Mouse (Mus musculus): Measurements from ENCODE around the gene Hebp1. TPM values are rescaled to one million over a fixed set of nuclear protein-coding genes. Genes with fewer than 3 reads are reported as not detected.
A peak's percentile ranks its signal among the peaks of the same experiment; 100 is the strongest.

Hebp1 gene
- not detected in 2 replicates for polyA plus RNA-seq (2012; ENCODE audit: insufficient read depth, insufficient read length, low replicate concordance, missing spikeins)

GRCm38 (mm10) chr6:135197921-135198532 lies at the start of gene Hebp1, which contains the start of gene Fam234b:
TSS of gene Hebp1 (minus strand) at chr6:135198022.
TSS of gene Fam234b (plus strand) at chr6:135197977.
- peak within 1 kb of the TSS; percentile 79 for H3K27ac ChIP-seq (ENCODE audit: insufficient read depth, low read depth, low read length)
- H3K4me1 ChIP-seq (ENCODE audit: control insufficient read depth, insufficient read depth, low read length): peaks cover 13% of the 10 kb centered on the region
- WGBS: 1% methylated on average over 52 of the region's 52 CpGs
- TF ChIP-seq CTCF (IDR thresholded peaks at IDR 0.05; ENCODE audit: insufficient read depth, low read depth, low read length) (no peak), POLR2A (IDR thresholded peaks at IDR 0.05; ENCODE audit: insufficient read depth, low read depth, low read length) (peak; percentile 64; the same call in 1 of the 2 replicates)
- peak within 1 kb of the TSS; percentile 94 for H3K4me3 ChIP-seq (ENCODE audit: insufficient read depth, low read depth, low read length)

DNA sequence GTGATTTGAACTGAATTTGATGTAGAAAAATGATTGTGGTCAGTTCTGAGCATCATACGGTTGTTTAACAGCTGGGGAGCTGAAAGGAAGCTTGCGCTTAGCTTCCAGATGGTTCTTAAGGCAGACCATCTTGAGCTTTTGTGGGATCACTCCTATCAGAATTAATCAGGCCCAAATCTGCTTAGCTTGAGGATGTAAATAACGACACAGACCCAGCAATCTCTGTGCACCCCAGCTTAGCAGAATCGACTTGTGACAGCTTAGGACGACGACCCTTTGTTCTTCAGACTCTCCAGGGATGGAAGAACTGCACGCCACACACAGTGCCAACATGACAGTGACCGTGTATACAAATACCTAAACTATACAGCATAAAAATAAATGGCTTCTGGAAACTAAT lies 47.8 kb upstream of the Hebp1 start:
- no peak overlapping the region for H3K27ac ChIP-seq (ENCODE audit: insufficient read depth, low read depth, low read length)
- TF ChIP-seq CTCF (IDR thresholded peaks at IDR 0.05; ENCODE audit: insufficient read depth, low read depth, low read length): no peak
- no peak for TF ChIP-seq POLR2A (IDR thresholded peaks at IDR 0.05; ENCODE audit: insufficient read depth, low read depth, low read length)
- no peak overlapping the region for H3K4me3 ChIP-seq (ENCODE audit: insufficient read depth, low read depth, low read length)
- 81% methylated on average over 8 of the region's 8 CpGs for WGBS
- peaks cover 5% of the 10 kb centered on the region; the same call in 1 of the 2 replicates for H3K4me1 ChIP-seq (ENCODE audit: control insufficient read depth, insufficient read depth, low read length)

GRCm38 (mm10) chr6:135240361-135240760 lies 42.5 kb upstream of the Hebp1 start:
- 94% methylated on average over 8 of the region's 8 CpGs for WGBS
- no peak for TF ChIP-seq CTCF (IDR thresholded peaks at IDR 0.05; ENCODE audit: insufficient read depth, low read depth, low read length)
- TF ChIP-seq POLR2A (IDR thresholded peaks at IDR 0.05; ENCODE audit: insufficient read depth, low read depth, low read length): no peak
- H3K4me3 ChIP-seq (ENCODE audit: insufficient read depth, low read depth, low read length): no peak overlapping the region
- H3K27ac ChIP-seq (ENCODE audit: insufficient read depth, low read depth, low read length): no peak overlapping the region
- 0 out of 2 replicates have a peak, but pooled peaks cover 3% of the 10 kb centered on the region for H3K4me1 ChIP-seq (ENCODE audit: control insufficient read depth, insufficient read depth, low read length)

DNA sequence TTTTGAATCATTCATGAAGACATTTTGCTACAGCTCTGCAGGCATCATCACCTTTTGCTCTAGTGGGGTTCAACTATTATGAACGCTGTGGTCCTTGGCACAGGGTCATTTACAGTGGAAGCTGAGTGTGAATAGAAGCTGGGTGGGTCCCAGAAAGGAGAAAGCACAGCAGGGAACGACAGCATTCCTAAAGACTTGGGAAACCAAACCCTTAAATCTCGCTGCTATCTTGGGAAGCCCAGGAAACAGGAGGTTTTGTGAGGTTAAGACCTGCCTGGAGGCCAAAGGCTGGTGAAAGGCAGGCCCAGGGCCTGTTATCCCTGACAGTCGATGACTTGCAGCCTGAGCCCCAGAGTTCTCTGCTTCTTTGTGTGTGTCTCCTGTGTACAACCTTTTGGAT lies 40.4 kb upstream of the Hebp1 start:
- WGBS: 39% methylated on average over 4 of the region's 4 CpGs
- Histone ChIP-seq H3K4me3 (ENCODE audit: insufficient read depth, low read depth, low read length) (no peak overlapping the region), H3K27ac (ENCODE audit: insufficient read depth, low read depth, low read length) (no peak overlapping the region), H3K4me1 (ENCODE audit: control insufficient read depth, insufficient read depth, low read length) (peaks cover 4% of the 10 kb centered on the region)
- TF ChIP-seq CTCF (IDR thresholded peaks at IDR 0.05; ENCODE audit: insufficient read depth, low read depth, low read length) (no peak), POLR2A (IDR thresholded peaks at IDR 0.05; ENCODE audit: insufficient read depth, low read depth, low read length) (no peak)

- no peak overlapping the region for H3K4me3 ChIP-seq (ENCODE audit: insufficient read depth, low read depth, low read length)
- WGBS: 70% methylated on average over 14 of the region's 14 CpGs
- H3K27ac ChIP-seq (ENCODE audit: insufficient read depth, low read depth, low read length): no peak overlapping the region
- peaks cover 12% of the 10 kb centered on the region for H3K4me1 ChIP-seq (ENCODE audit: control insufficient read depth, insufficient read depth, low read length)
- TF ChIP-seq CTCF (IDR thresholded peaks at IDR 0.05; ENCODE audit: insufficient read depth, low read depth, low read length): no peak
- no peak for TF ChIP-seq POLR2A (IDR thresholded peaks at IDR 0.05; ENCODE audit: insufficient read depth, low read depth, low read length)
Observed at GRCm38 (mm10) chr6:135237326-135237725, 39.5 kb upstream of the Hebp1 start.

GRCm38 (mm10) chr6:135236576-135236975 lies 38.8 kb upstream of the Hebp1 start:
- TF ChIP-seq CTCF (IDR thresholded peaks at IDR 0.05; ENCODE audit: insufficient read depth, low read depth, low read length) (no peak), POLR2A (IDR thresholded peaks at IDR 0.05; ENCODE audit: insufficient read depth, low read depth, low read length) (no peak)
- 89% methylated on average over 3 of the region's 3 CpGs for WGBS
- H3K4me1 ChIP-seq (ENCODE audit: control insufficient read depth, insufficient read depth, low read length): peaks cover 17% of the 10 kb centered on the region
- H3K27ac ChIP-seq (ENCODE audit: insufficient read depth, low read depth, low read length): no peak overlapping the region
- no peak overlapping the region for H3K4me3 ChIP-seq (ENCODE audit: insufficient read depth, low read depth, low read length)

DNA sequence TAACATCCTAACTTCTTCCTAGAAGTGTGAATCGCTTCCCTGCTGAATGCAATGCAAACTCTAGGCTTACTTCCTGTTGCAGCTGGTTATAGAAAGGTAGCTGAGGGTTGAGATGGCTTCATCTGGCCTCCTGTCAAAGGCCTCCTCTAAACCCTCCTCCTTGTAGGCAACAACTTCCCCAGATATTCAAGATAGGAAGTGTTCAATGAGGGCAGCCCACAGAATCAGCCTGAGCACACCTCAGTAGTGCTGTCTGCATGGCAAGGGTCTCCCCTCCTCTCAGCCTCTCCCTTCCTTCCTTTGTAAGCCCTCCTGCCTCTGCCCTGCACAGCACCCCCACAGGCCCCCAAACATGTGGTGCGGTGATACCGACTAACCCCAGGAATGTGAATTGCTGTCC lies 37.9 kb upstream of the Hebp1 start:
- WGBS: 89% methylated on average over 3 of the region's 3 CpGs
- no peak for TF ChIP-seq POLR2A (IDR thresholded peaks at IDR 0.05; ENCODE audit: insufficient read depth, low read depth, low read length)
- TF ChIP-seq CTCF (IDR thresholded peaks at IDR 0.05; ENCODE audit: insufficient read depth, low read depth, low read length): no peak
- Histone ChIP-seq H3K4me1 (ENCODE audit: control insufficient read depth, insufficient read depth, low read length) (peaks cover 20% of the 10 kb centered on the region), H3K4me3 (ENCODE audit: insufficient read depth, low read depth, low read length) (no peak overlapping the region), H3K27ac (ENCODE audit: insufficient read depth, low read depth, low read length) (no peak overlapping the region)

DNA sequence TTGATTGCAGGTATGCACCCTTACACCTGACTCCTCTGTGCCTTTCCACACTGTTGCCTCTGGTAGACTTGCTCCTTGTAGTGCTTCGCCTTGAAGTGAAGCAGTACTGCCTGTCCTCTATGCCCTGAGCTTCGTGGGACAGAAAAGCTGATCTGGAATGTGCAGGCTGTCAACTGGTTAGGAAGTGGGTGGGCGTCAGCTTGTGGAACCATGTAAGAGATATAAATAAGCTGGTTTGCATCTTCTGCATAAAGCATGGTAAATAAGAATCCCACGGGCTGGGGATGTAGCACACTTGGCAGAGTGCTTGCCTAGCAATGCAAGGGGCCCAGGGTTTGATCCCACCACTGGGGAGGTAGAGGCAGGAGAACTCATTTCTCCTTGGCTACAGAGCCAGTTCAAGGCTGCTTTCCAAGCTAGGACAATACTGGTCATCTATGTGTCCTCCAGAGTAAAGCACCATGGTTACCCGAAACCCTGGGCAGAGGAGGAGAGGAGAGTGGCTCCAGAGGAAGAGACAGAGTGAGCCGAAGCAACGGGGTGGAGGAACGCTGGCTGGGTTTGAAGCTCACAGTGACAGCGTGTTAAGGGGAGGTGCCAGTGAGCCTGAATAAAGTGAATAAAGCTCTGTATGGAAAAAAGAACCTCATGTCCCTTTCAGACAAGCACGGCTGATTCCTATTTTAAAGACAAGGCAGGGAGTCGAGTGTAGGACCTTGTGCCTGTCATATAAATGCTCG lies 34.8 kb upstream of the Hebp1 start:
- TF ChIP-seq CTCF (IDR thresholded peaks at IDR 0.05; ENCODE audit: insufficient read depth, low read depth, low read length) (no peak), POLR2A (IDR thresholded peaks at IDR 0.05; ENCODE audit: insufficient read depth, low read depth, low read length) (no peak)
- Histone ChIP-seq H3K4me3 (ENCODE audit: insufficient read depth, low read depth, low read length) (no peak overlapping the region), H3K4me1 (ENCODE audit: control insufficient read depth, insufficient read depth, low read length) (peaks cover 22% of the 10 kb centered on the region), H3K27ac (ENCODE audit: insufficient read depth, low read depth, low read length) (peak overlapping the region; percentile 64)
- 39% methylated on average over 12 of the region's 12 CpGs for WGBS

DNA sequence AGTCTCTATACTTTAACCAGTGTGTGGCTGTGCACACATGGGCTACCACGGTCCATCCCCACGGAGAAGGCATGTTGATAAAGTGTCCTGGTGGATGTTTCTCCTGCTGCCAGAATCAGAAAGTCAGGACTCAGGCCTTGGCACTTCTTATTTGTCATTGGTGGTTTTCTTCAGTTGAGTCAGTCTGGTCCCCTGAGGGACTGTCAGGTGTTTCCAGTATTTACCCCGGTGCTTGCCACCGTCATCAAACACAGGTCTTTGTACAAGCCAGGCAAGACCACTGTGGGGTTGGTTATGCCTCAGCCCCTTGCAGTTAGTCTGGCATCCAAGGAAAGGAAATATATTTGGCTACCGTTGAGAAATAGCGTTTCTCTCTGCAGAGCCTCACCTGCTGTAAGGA lies 32.8 kb upstream of the Hebp1 start:
- no peak overlapping the region for H3K4me3 ChIP-seq (ENCODE audit: insufficient read depth, low read depth, low read length)
- TF ChIP-seq CTCF (IDR thresholded peaks at IDR 0.05; ENCODE audit: insufficient read depth, low read depth, low read length) (no peak), POLR2A (IDR thresholded peaks at IDR 0.05; ENCODE audit: insufficient read depth, low read depth, low read length) (no peak)
- H3K4me1 ChIP-seq (ENCODE audit: control insufficient read depth, insufficient read depth, low read length): peaks cover 22% of the 10 kb centered on the region
- WGBS: 78% methylated on average over 6 of the region's 6 CpGs
- H3K27ac ChIP-seq (ENCODE audit: insufficient read depth, low read depth, low read length): no peak overlapping the region
